Mouse (Mus musculus) neural tube, embryonic 13.5 days (tissue): ENCODE measurements around the gene Ampd3. TPM values are rescaled to one million over a fixed set of nuclear protein-coding genes. Genes with fewer than 3 reads are reported as not detected.

ENCODE experiments used
- ATAC-seq: fragments of 200-750 bp; cut with Nextera tagmentation; 2 replicates; pipeline ENCODE4 v1.8.0; 2017; ENCODE audit warnings: low read depth, mild to moderate bottlenecking, moderate TSS enrichment, moderate library complexity
- H3K27ac ChIP-seq: fragments of 300-500 bp; sonication (generic); replicated peaks from 2 replicates; pipeline ENCODE4 v1.5.1; 2015; ENCODE audit warnings: moderate library complexity, mild to moderate bottlenecking, inconsistent platforms
- H3K27me3 ChIP-seq: fragments of 300-500 bp; sonication (generic); 2 replicates; pipeline ENCODE4 v1.6.1; 2015; ENCODE audit warnings: mild to moderate bottlenecking, inconsistent platforms
- H3K36me3 ChIP-seq: fragments of 300-500 bp; sonication (generic); 2 replicates; pipeline ENCODE4 v1.6.1; 2015; ENCODE audit warnings: mild to moderate bottlenecking, inconsistent platforms
- H3K4me1 ChIP-seq: fragments of 300-500 bp; sonication (generic); replicated peaks from 2 replicates; pipeline ENCODE4 v1.6.1; 2015; ENCODE audit warnings: inconsistent platforms
- H3K4me2 ChIP-seq: fragments of 300-500 bp; sonication (generic); 2 replicates; pipeline ENCODE4 v1.6.1; 2015; ENCODE audit warnings: inconsistent platforms, mild to moderate bottlenecking, moderate library complexity
- H3K4me3 ChIP-seq: fragments of 300-500 bp; sonication (generic); 2 replicates; pipeline ENCODE4 v1.5.1; 2015; ENCODE audit warnings: mild to moderate bottlenecking, inconsistent platforms
- H3K9ac ChIP-seq: fragments of 300-500 bp; sonication (generic); 2 replicates; pipeline ENCODE4 v1.6.1; 2015; ENCODE audit warnings: moderate library complexity, mild to moderate bottlenecking, inconsistent platforms
- H3K9me3 ChIP-seq: fragments of 300-500 bp; sonication (generic); 2 replicates; pipeline ENCODE4 v1.6.1; 2016; ENCODE audit warnings: inconsistent platforms
- WGBS: fragments of 180-500 bp; shearing (Covaris S2); methylation state at CpG from one replicate; pipeline ENCODE4 v1.1.7; 2015; 5-methylcytosine and 5-hydroxymethylcytosine counted together
- polyA plus RNA-seq: library from polyadenylated mRNA; unstranded; fragments of >200 nt; fragmentation: Nextera tagmentation; extraction: Ambion mirVana; gene quantifications from 2 replicates; pipeline ENCODE4 v1.2.1, GENCODE M21; 2015

Ampd3 gene
- polyA plus RNA-seq, 1 experiment from 2014 or later, result 5.4 TPM

- H3K9me3 ChIP-seq, result no peaks in the 10 kb centered on the region
- no peak overlapping the region for H3K9ac ChIP-seq
- peaks cover 32% of the 10 kb centered on the region for H3K4me1 ChIP-seq
- no peak for ATAC-seq
- no peak overlapping the region for H3K4me2 ChIP-seq
- WGBS, result 91% methylated on average over 5 of the region's 5 CpGs
- no peak overlapping the region for H3K4me3 ChIP-seq
- H3K27ac ChIP-seq, result no peak overlapping the region
- no peaks in the 10 kb centered on the region for H3K36me3 ChIP-seq
- H3K27me3 ChIP-seq, result no peaks in the 10 kb centered on the region
Measured at GRCm38 (mm10) chr7:110742022-110742421, 26.0 kb upstream of the Ampd3 start.

DNA sequence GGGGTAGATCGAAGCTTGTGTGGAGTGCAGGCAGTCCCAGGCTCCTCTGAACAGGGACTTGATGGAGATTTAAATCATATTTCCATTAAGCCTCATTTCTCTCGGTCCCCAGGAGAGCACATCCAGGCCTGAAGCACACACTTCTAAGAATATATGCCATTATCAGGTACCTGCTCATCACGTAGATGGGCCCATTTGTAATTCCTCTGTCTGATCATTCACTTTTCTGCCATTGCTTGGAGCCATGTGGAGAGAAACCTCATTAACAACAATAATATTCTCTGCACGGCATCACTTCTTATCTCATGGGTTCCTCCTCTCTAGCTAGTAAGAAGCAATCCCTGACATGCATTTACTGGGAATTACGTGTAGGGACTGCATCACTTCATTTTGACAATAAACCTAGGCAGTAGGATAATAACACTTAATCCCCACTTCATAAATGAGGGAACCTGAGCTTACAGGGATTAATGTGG, 21.9 kb upstream of the Ampd3 start:
- Histone ChIP-seq H3K9ac (no peak overlapping the region), H3K27ac (peak overlapping the region; percentile 54), H3K27me3 (no peaks in the 10 kb centered on the region), H3K9me3 (no peaks in the 10 kb centered on the region), H3K4me3 (no peak overlapping the region), H3K4me2 (no peak overlapping the region), H3K4me1 (peaks cover 14% of the 10 kb centered on the region), H3K36me3 (no peaks in the 10 kb centered on the region)
- ATAC-seq, result peak; percentile 53; the same call in 1 of the 2 replicates
- WGBS, result 56% methylated on average over 5 of the region's 5 CpGs

DNA sequence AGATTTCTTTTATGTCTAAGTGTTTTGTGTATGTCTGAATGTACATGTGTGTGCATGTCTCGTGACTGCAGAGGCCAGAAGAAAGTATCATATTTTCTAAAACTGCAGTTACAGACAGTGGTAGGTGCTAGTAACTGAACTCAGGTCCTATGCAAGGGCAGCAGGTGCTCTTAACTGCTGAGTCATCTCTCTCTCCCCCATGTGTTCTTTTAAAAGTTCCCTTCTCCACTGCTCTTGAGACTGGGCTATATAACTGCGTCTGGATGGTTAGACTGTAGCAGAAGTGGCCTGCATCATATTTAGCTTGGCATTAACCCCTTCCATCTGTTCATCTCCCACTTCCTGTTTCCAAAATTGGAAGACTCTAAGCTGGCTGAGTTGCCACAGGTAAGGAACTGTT, 21.2 kb upstream of the Ampd3 start:
- Histone ChIP-seq H3K9me3 (no peaks in the 10 kb centered on the region), H3K4me1 (peaks cover 14% of the 10 kb centered on the region), H3K4me2 (no peak overlapping the region), H3K36me3 (no peaks in the 10 kb centered on the region), H3K9ac (no peak overlapping the region), H3K27ac (peak overlapping the region; percentile 43; the same call in 1 of the 2 replicates), H3K4me3 (no peak overlapping the region), H3K27me3 (no peaks in the 10 kb centered on the region)
- ATAC-seq, result no peak
- 63% methylated on average over 2 of the region's 2 CpGs for WGBS

DNA sequence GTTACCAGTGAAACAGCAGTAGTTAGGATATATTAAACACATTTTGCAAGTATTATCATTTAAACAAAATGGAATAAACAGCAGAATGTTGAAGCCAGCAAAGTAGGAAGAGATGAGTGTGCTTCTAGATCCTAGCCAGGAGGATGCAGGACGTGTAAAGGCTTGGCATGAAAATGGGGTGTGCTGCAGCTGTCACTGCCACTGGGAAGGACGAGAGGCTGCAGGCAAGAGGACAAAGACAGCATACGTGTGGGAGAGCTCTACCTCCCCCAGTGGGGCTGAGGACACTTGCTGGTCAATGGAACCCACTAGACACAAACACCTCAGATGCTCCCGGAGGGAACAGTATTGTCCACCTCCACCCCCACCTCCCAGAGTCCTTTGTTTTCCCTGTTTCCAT, 17.2 kb upstream of the Ampd3 start:
- 57% methylated on average over 4 of the region's 4 CpGs for WGBS
- no peaks in the 10 kb centered on the region for H3K27me3 ChIP-seq
- H3K36me3 ChIP-seq, result no peaks in the 10 kb centered on the region
- H3K4me1 ChIP-seq, result peaks cover 11% of the 10 kb centered on the region
- H3K27ac ChIP-seq, result no peak overlapping the region
- no peaks in the 10 kb centered on the region for H3K9me3 ChIP-seq
- no peak overlapping the region for H3K9ac ChIP-seq
- H3K4me3 ChIP-seq, result no peak overlapping the region
- ATAC-seq, result no peak
- H3K4me2 ChIP-seq, result no peak overlapping the region

DNA sequence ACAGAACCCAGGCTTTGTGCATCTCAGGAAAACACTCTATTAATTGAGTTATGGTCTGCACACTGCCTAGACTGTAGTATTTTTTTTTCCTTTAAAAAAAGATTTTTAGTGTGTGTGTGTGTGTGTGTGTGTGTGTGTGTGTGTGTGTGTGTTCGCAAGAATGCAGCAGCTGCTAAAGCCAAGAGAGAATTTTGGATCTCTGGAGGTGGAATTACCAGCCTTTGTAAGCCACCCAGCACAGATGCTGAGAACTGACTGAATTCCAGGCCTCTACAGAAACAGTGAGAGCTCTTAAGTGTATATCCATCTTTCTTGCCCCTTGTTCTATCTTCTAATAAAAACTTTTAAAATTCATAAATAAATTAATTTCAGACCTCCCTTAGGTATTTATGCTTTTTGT, 16.4 kb upstream of the Ampd3 start:
- no peak overlapping the region for H3K27ac ChIP-seq
- no peaks in the 10 kb centered on the region for H3K27me3 ChIP-seq
- H3K4me3 ChIP-seq, result no peak overlapping the region
- WGBS, result 91% methylated on average over 1 of the region's 1 CpGs
- H3K36me3 ChIP-seq, result no peaks in the 10 kb centered on the region
- H3K4me2 ChIP-seq, result no peak overlapping the region
- ATAC-seq, result no peak
- 0 out of 2 replicates have a peak, but pooled peaks cover 3% of the 10 kb centered on the region for H3K4me1 ChIP-seq
- no peaks in the 10 kb centered on the region for H3K9me3 ChIP-seq
- no peak overlapping the region for H3K9ac ChIP-seq

DNA sequence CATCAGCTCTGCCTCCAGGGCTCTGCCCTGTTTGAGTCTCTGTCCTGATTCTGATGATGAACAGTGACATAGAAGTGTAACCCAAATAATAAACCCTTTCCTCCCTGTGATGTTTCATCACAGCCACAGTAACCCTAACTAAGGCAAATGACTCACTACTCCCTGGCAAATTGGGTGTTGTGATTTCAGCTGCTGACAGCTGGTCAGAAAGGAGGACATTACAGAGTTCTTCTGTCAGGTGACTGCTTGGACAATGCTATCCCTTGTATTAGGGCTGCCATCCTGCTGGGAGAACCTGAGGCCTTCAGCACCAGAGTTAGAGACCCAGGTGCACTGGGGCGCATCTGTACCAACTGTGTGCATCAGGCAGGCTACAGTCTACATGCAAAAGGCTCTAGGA, 14.7 kb upstream of the Ampd3 start:
- no peak overlapping the region for H3K4me3 ChIP-seq
- no peaks in the 10 kb centered on the region for H3K36me3 ChIP-seq
- no peak overlapping the region for H3K9ac ChIP-seq
- no peak overlapping the region for H3K27ac ChIP-seq
- H3K9me3 ChIP-seq, result no peaks in the 10 kb centered on the region
- 82% methylated on average over 1 of the region's 1 CpGs for WGBS
- H3K4me1 ChIP-seq, result no peaks in the 10 kb centered on the region
- no peak overlapping the region for H3K4me2 ChIP-seq
- no peak for ATAC-seq
- H3K27me3 ChIP-seq, result no peaks in the 10 kb centered on the region

GRCm38 (mm10) chr7:110753926-110754330, 14.1 kb upstream of the Ampd3 start:
- Histone ChIP-seq H3K27ac (no peak overlapping the region), H3K4me2 (no peak overlapping the region), H3K9ac (no peak overlapping the region), H3K4me1 (no peaks in the 10 kb centered on the region), H3K36me3 (no peaks in the 10 kb centered on the region), H3K27me3 (no peaks in the 10 kb centered on the region), H3K4me3 (no peak overlapping the region), H3K9me3 (no peaks in the 10 kb centered on the region)
- no peak for ATAC-seq
- WGBS, result 42% methylated on average over 5 of the region's 5 CpGs

DNA sequence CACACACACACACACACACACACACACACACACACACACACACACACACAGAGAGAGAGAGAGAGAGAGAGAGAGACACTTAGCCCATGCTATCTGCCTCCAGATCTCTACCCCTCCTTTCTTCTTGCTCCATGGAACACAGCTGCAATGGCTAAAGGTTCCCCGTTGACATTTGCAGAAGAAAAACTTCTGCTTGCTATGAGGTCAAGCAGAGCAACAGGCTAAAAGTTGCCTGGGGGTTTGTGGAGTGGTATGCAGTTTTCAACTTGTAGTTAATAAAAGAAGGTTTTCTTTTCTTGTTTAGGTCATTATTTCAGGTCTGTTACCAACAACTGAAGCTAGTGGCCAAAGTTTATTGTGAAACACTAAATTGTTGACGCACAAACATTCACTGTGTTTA, 11.6 kb upstream of the Ampd3 start:
- Histone ChIP-seq H3K27me3 (no peaks in the 10 kb centered on the region), H3K4me2 (no peak overlapping the region), H3K27ac (no peak overlapping the region), H3K4me1 (no peaks in the 10 kb centered on the region), H3K4me3 (no peak overlapping the region), H3K9ac (no peak overlapping the region), H3K9me3 (no peaks in the 10 kb centered on the region), H3K36me3 (no peaks in the 10 kb centered on the region)
- ATAC-seq, result no peak
- 63% methylated on average over 2 of the region's 2 CpGs for WGBS

GRCm38 (mm10) chr7:110762605-110763180, 5.3 kb upstream of the Ampd3 start:
- Histone ChIP-seq H3K27me3 (peaks cover 6% of the 10 kb centered on the region; the same call in 1 of the 2 replicates), H3K9me3 (no peaks in the 10 kb centered on the region), H3K4me2 (no peak overlapping the region), H3K4me1 (peaks cover 5% of the 10 kb centered on the region; the same call in 1 of the 2 replicates), H3K36me3 (no peaks in the 10 kb centered on the region), H3K4me3 (no peak overlapping the region), H3K27ac (no peak overlapping the region), H3K9ac (no peak overlapping the region)
- ATAC-seq, result no peak
- 81% methylated on average over 5 of the region's 5 CpGs for WGBS

GRCm38 (mm10) chr7:110768451-110769064, 552 bp downstream of the Ampd3 start:
- Histone ChIP-seq H3K4me3 (peak overlapping the region; percentile 58), H3K9me3 (no peaks in the 10 kb centered on the region), H3K36me3 (no peaks in the 10 kb centered on the region), H3K27me3 (peaks cover 24% of the 10 kb centered on the region), H3K4me1 (peaks cover 18% of the 10 kb centered on the region), H3K9ac (peak overlapping the region; percentile 85), H3K4me2 (peak overlapping the region; percentile 91), H3K27ac (0 out of 2 replicates have a peak overlapping the region, but pooled peaks have one; percentile 13)
- peak; percentile 87 for ATAC-seq
- WGBS, result 2% methylated on average over 59 of the region's 61 CpGs

DNA sequence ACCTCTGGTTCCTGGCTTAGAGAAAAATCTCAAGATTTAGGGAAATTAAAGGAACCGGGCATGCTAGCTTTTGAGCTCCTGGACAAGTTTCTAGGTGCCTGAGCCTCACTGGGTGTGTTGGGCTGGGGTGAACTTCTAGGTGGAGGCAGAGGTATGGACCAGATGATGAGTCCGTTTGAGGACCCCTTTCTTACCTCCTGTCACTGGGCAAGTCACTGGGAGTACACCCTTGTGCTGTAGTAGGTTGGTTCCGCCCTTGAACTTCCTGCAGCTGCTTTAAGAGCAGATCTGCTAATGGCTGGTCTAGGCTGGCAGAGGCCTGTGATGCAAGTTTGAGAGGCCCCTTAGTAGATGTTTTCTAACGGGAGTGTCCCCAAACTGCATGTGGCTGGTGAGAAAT, 1.1 kb downstream of the Ampd3 start:
- peak overlapping the region; percentile 58 for H3K4me3 ChIP-seq
- no peak for ATAC-seq
- WGBS, result 33% methylated on average over 4 of the region's 4 CpGs
- no peaks in the 10 kb centered on the region for H3K36me3 ChIP-seq
- peak overlapping the region; percentile 91 for H3K4me2 ChIP-seq
- H3K27me3 ChIP-seq, result peaks cover 24% of the 10 kb centered on the region
- H3K4me1 ChIP-seq, result peaks cover 23% of the 10 kb centered on the region
- H3K9me3 ChIP-seq, result no peaks in the 10 kb centered on the region
- H3K9ac ChIP-seq, result peak overlapping the region; percentile 85
- H3K27ac ChIP-seq, result no peak overlapping the region

DNA sequence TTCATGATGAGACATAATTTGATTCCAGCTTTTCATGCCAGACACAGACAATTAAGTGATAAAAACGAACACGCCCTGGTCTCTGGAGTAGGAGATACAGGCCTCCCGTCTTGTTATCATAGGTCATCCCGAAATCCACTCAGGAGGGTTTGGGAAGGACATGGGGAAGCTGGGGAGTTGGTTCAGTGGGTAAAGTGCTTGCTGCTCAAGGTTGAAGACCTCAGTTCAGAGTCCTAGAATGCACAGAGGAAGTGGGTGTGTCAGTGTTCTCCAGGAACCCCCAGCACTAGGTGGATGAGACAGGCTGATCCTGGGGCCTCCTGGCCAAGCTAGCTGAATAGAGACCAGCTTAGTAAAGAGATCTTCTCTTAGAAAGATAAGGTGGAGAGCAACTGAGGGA, 2.9 kb downstream of the Ampd3 start:
- ATAC-seq, result no peak
- no peak overlapping the region for H3K4me2 ChIP-seq
- 85% methylated on average over 4 of the region's 4 CpGs for WGBS
- H3K27ac ChIP-seq, result no peak overlapping the region
- H3K27me3 ChIP-seq, result peaks cover 24% of the 10 kb centered on the region
- H3K9me3 ChIP-seq, result no peaks in the 10 kb centered on the region
- H3K9ac ChIP-seq, result no peak overlapping the region
- H3K4me1 ChIP-seq, result peaks cover 26% of the 10 kb centered on the region
- no peak overlapping the region for H3K4me3 ChIP-seq
- H3K36me3 ChIP-seq, result no peaks in the 10 kb centered on the region

DNA sequence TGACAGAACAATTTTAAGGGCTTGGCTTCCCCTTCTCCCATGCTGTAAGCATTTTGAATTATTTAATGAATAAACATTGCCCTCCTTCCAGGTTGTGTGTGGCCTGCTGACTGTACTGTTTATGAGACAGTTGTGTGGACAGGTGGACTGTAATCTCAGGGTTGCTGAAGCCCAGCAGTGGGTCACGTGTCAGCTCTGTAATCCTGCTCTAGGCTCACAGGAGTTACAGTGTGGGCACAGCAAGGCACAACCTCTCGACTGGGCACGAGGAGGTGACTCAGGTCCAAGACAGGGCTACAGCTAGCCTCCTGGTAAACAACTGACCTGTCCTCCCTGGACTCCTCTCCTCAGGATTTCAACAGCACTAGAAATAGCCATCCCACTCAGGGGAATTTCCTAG, 4.3 kb downstream of the Ampd3 start:
- H3K36me3 ChIP-seq, result no peaks in the 10 kb centered on the region

More for the DNA sequence above, 4.3 kb downstream of the Ampd3 start:
- Histone ChIP-seq H3K4me3 (no peak overlapping the region), H3K9me3 (no peaks in the 10 kb centered on the region), H3K9ac (no peak overlapping the region), H3K4me2 (no peak overlapping the region), H3K27ac (no peak overlapping the region), H3K27me3 (peaks cover 21% of the 10 kb centered on the region), H3K4me1 (peaks cover 26% of the 10 kb centered on the region)
- no peak for ATAC-seq
- WGBS, result 86% methylated on average over 3 of the region's 3 CpGs
